Mouse (Mus musculus) c-Kit-positive CD71-negative TER-119-negative erythroid progenitor cells, embryonic 14.5 days (primary cell): ENCODE data around the gene Wdr46.
"Not testable (repeated sequence)": the region's sequence is repeated elsewhere in the genome, so short reads cannot be mapped to it uniquely, and the experiment has no call there.

Source experiments
- DNase-seq: peaks from one replicate; pipeline ENCODE4 v3.0.0-alpha.2; 2013; ENCODE audit warnings: low read depth

Gene Wdr46

GRCm38 (mm10) chr17:33979512-33980050 lies 39.1 kb downstream of the Wdr46 start:
- no peak for DNase-seq

- no peak for DNase-seq
Measured at GRCm38 (mm10) chr17:33980181-33981035, 39.9 kb downstream of the Wdr46 start.

GRCm38 (mm10) chr17:33981192-33981909 lies 40.9 kb downstream of the Wdr46 start:
- not testable (repeated sequence) for DNase-seq

- DNase-seq = not testable (repeated sequence)
Measured at GRCm38 (mm10) chr17:33982136-33982535, 41.7 kb downstream of the Wdr46 start.

- DNase-seq = peak; percentile 69
Measured at GRCm38 (mm10) chr17:33991788-33992664, 51.6 kb downstream of the Wdr46 start.

GRCm38 (mm10) chr17:33994959-33995358 lies 54.5 kb downstream of the Wdr46 start:
- DNase-seq = no peak

- DNase-seq = no peak
Measured at GRCm38 (mm10) chr17:33995651-33996050, 55.2 kb downstream of the Wdr46 start.

GRCm38 (mm10) chr17:33997025-33997424 lies 56.6 kb downstream of the Wdr46 start:
- not testable (repeated sequence) for DNase-seq

- DNase-seq = not testable (repeated sequence)
Measured at GRCm38 (mm10) chr17:33998697-33999096, 58.2 kb downstream of the Wdr46 start.
